Mouse (Mus musculus): Measurements from ENCODE around the gene Vmn2r68. TPM values are rescaled to one million over a fixed set of nuclear protein-coding genes. Genes with fewer than 3 reads are reported as not detected.

Vmn2r68 gene
- not detected for total RNA-seq (2022)

GRCm38 (mm10) chr7:85237683-85238082, at the start of gene Vmn2r68:
TSS of gene Vmn2r68 (minus strand) at chr7:85237783.
- no peak for DNase-seq (ENCODE audit: low spot score in 2 of 2)

Other genes starting within 250 kb of the Vmn2r68 start
- gene Vmn2r66, start 225.5 kb downstream of the Vmn2r68 start, total RNA-seq (2022): not detected
- gene Vmn2r67, start 81.8 kb downstream of the Vmn2r68 start, total RNA-seq (2022): not detected
- gene Vmn2r69, start 178.1 kb upstream of the Vmn2r68 start, total RNA-seq (2022): not detected

Measured in left cerebral cortex, adult 8-10 months (tissue).